Mouse (Mus musculus): ENCODE results near the gene Copz2. TPM values are rescaled to one million over a fixed set of nuclear protein-coding genes. Genes with fewer than 3 reads are reported as not detected.
"Not testable (repeated sequence)": the region's sequence is repeated elsewhere in the genome, so short reads cannot be mapped to it uniquely, and the experiment has no call there.

The Copz2 gene
- 36.2 and 37.4 TPM in 2 replicates for polyA plus RNA-seq (2016; fragmentation: Nextera tagmentation; extraction: Ambion mirVana)

DNA sequence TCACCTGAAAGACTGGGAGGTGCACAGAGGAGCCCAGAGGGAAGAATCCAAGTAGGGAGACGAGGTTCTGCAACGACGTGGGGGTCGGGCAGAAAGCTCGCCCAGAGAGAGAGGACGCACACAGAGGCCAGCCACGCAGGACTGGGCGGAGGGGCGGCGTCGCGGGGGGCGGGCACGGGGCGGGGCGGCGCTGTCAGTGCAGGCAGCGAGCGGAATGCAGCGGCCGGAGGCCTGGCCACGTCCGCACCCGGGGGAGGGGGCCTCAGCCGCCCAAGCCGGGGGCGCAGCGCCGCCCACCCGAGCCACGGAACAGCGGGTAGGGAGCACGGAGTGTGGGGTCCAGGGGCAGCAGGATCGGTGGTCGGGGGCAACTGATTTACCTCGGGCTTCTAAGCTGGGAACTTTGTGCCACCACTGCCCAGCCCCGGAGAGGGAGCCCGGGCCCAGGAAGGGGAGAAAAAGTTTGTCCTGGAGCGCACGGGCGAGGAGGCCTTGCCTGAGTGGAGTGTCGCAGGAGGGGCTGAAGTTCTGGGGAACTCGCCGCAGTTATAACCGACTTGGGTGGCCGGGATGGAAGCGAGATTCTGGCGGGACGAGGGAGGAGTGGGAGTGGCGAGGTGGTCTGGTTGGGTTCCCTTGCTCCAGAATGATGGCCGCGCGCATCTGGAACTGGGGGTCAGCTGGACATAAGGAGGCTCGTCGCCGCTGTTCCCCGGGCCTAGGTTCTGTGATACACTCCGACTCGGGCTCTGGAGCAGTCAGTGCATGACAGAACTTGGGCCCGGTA, at the start of gene Copz2:
TSS of gene Copz2 (plus strand) at position 190 of the 787 bp plus-strand sequence.
- H3K27me3 ChIP-seq (replicated peaks; ENCODE audit: low read depth, poor library complexity, severe bottlenecking) = peaks cover 13% of the 10 kb centered on the region
- peak; percentile 83 for DNase-seq (ENCODE audit: low spot score)
- WGBS = 1% methylated on average over 60 of the region's 60 CpGs
- peaks cover 29% of the 10 kb centered on the region for H3K4me1 ChIP-seq
- no peaks in the 10 kb centered on the region for H3K36me3 ChIP-seq (replicated peaks)
- no peaks in the 10 kb centered on the region for H3K9me3 ChIP-seq
- H3K4me3 ChIP-seq = peak within 1 kb of the TSS; percentile 87
- peak within 1 kb of the TSS; percentile 82 for H3K27ac ChIP-seq (replicated peaks)

DNA sequence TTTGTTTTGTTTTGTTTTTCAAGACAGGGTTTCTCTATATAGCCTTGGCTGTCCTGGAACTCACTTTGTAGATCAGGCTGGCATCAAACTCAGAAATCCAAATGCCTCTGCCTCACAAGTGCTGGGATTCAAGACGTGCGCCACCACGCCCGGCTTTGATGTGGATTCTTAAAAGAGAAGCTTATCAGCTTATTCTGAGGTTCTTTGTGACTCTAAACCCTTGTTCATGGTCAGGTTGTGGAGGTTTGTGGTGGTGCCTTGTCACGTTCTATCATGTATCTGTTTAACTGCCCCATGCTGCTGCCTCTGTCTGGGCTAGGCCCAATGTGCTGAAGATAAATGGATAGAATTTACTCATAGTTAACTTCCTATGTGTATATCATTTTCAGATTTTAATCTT, 44.1 kb upstream of the Copz2 start:
- Histone ChIP-seq H3K9me3 (no peaks in the 10 kb centered on the region), H3K4me3 (no peak overlapping the region), H3K36me3 (replicated peaks) (peaks cover 98% of the 10 kb centered on the region), H3K27ac (replicated peaks) (no peak overlapping the region), H3K4me1 (no peaks in the 10 kb centered on the region), H3K27me3 (replicated peaks; ENCODE audit: low read depth, poor library complexity, severe bottlenecking) (no peaks in the 10 kb centered on the region)
- no peak for DNase-seq (ENCODE audit: low spot score)
- 95% methylated on average over 5 of the region's 5 CpGs for WGBS

GRCm38 (mm10) chr11:96808066-96808465, 41.6 kb upstream of the Copz2 start:
- Histone ChIP-seq H3K27ac (replicated peaks) (no peak overlapping the region), H3K36me3 (replicated peaks) (peaks cover 99% of the 10 kb centered on the region), H3K9me3 (no peaks in the 10 kb centered on the region), H3K4me3 (no peak overlapping the region), H3K27me3 (replicated peaks; ENCODE audit: low read depth, poor library complexity, severe bottlenecking) (no peaks in the 10 kb centered on the region), H3K4me1 (no peaks in the 10 kb centered on the region)
- WGBS = 77% methylated on average over 1 of the region's 1 CpGs
- DNase-seq (ENCODE audit: low spot score) = no peak

GRCm38 (mm10) chr11:96809562-96810235, 40.0 kb upstream of the Copz2 start:
- no peak overlapping the region for H3K4me3 ChIP-seq
- 92% methylated on average over 6 of the region's 6 CpGs for WGBS
- no peaks in the 10 kb centered on the region for H3K27me3 ChIP-seq (replicated peaks; ENCODE audit: low read depth, poor library complexity, severe bottlenecking)
- H3K4me1 ChIP-seq = no peaks in the 10 kb centered on the region
- no peak overlapping the region for H3K27ac ChIP-seq (replicated peaks)
- H3K9me3 ChIP-seq = no peaks in the 10 kb centered on the region
- DNase-seq (ENCODE audit: low spot score) = no peak
- peaks cover 98% of the 10 kb centered on the region for H3K36me3 ChIP-seq (replicated peaks)

DNA sequence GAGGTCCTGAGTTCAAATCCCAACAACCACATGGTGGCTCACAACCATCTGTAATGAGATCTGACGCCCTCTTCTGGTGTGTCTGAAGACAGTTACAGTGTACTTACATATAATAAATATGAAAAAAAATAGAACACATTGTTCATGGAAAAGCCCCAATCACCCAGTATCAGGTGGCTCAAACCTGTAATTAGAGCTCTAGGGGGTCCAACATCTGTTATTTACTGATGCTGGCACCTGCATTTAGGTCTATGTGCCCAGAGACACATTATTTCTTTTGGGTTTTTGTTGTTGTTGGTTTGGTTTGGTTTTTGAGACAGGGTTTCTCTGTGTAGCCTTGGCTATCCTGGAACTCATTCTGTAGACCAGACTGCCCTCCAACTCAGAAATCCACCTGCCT, 38.5 kb upstream of the Copz2 start:
- H3K27ac ChIP-seq (replicated peaks); H3K4me3 ChIP-seq; H3K9me3 ChIP-seq; DNase-seq (ENCODE audit: low spot score); H3K4me1 ChIP-seq; H3K27me3 ChIP-seq (replicated peaks; ENCODE audit: low read depth, poor library complexity, severe bottlenecking): not testable (repeated sequence)
- H3K36me3 ChIP-seq (replicated peaks) = peaks cover 98% of the 10 kb centered on the region
- 90% methylated on average over 1 of the region's 1 CpGs for WGBS

DNA sequence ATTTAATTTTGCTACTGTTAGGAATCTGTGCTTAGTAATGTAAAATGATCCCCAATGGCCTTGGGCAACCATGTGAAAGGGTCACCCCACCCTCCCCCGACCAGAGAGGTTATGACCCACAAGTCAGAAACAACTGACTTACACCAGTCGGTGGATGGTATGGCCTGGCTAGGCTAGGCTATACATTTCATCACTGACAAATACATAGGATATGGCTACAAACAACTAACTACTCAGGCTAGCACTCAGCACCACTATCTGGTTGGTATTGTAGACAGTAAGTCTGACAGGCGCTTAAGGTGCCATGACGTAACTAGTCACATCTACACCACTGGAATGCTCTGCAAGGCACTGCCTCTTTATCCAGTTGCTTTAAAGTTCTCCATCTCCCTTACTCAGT, 36.2 kb upstream of the Copz2 start:
- H3K36me3 ChIP-seq (replicated peaks) = peaks cover 98% of the 10 kb centered on the region
- no peak overlapping the region for H3K27ac ChIP-seq (replicated peaks)
- H3K27me3 ChIP-seq (replicated peaks; ENCODE audit: low read depth, poor library complexity, severe bottlenecking) = no peaks in the 10 kb centered on the region
- 75% methylated on average over 4 of the region's 4 CpGs for WGBS
- no peaks in the 10 kb centered on the region for H3K4me1 ChIP-seq
- H3K4me3 ChIP-seq = no peak overlapping the region
- no peak for DNase-seq (ENCODE audit: low spot score)
- no peaks in the 10 kb centered on the region for H3K9me3 ChIP-seq

DNA sequence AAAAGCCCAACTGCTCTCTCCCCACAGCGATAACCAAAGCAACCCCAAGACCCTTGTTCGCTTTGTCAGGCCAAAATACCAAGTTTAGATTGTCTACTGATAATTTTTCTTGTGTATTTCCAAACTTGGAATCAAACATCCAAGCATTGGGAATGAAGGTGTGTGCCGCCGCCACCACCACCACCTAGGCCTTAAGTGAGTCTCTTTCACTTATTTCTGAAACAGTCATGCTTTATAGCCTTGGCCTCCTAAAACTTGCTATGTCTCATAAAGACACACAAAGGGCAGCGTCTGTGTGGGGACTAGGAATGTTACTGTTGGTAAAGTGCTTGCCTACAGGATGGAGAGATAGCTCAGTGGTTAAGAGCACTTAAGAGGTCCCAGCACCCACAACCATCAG, 35.8 kb upstream of the Copz2 start:
- Histone ChIP-seq H3K36me3 (replicated peaks) (peaks cover 98% of the 10 kb centered on the region), H3K4me3 (no peak overlapping the region), H3K9me3 (no peaks in the 10 kb centered on the region), H3K27ac (replicated peaks) (no peak overlapping the region), H3K4me1 (no peaks in the 10 kb centered on the region), H3K27me3 (replicated peaks; ENCODE audit: low read depth, poor library complexity, severe bottlenecking) (no peaks in the 10 kb centered on the region)
- DNase-seq (ENCODE audit: low spot score) = no peak
- WGBS = 92% methylated on average over 5 of the region's 5 CpGs

GRCm38 (mm10) chr11:96814443-96814842, 35.2 kb upstream of the Copz2 start:
- WGBS = 86% methylated on average over 2 of the region's 2 CpGs
- no peaks in the 10 kb centered on the region for H3K27me3 ChIP-seq (replicated peaks; ENCODE audit: low read depth, poor library complexity, severe bottlenecking)
- no peak for DNase-seq (ENCODE audit: low spot score)
- peaks cover 98% of the 10 kb centered on the region for H3K36me3 ChIP-seq (replicated peaks)
- no peaks in the 10 kb centered on the region for H3K9me3 ChIP-seq
- H3K27ac ChIP-seq (replicated peaks) = no peak overlapping the region
- H3K4me3 ChIP-seq = no peak overlapping the region
- H3K4me1 ChIP-seq = no peaks in the 10 kb centered on the region

DNA sequence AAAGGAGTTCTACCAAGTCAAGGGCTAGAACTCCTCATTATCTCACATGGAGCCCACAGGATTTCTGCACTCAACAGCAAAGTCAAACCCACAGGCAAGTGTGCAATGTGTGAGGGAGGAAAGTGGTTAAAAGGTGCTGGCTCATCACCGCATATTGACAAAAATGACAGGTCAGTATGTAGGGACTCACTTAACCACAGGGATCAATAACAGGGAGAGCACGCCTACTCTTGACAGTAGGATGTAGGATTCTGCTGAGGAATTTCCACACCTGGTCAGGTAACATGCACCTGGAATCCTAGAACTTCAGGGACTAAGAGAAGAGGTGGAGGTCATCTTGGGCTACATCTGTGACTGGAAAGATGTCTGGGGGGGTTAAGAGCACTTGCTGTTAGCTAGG, 33.8 kb upstream of the Copz2 start:
- WGBS = 94% methylated on average over 2 of the region's 2 CpGs
- H3K4me1 ChIP-seq = no peaks in the 10 kb centered on the region
- no peaks in the 10 kb centered on the region for H3K27me3 ChIP-seq (replicated peaks; ENCODE audit: low read depth, poor library complexity, severe bottlenecking)
- peaks cover 98% of the 10 kb centered on the region for H3K36me3 ChIP-seq (replicated peaks)
- no peak for DNase-seq (ENCODE audit: low spot score)
- no peak overlapping the region for H3K4me3 ChIP-seq
- no peak overlapping the region for H3K27ac ChIP-seq (replicated peaks)
- H3K9me3 ChIP-seq = no peaks in the 10 kb centered on the region

GRCm38 (mm10) chr11:96816494-96816893, 33.2 kb upstream of the Copz2 start:
- no peak for DNase-seq (ENCODE audit: low spot score)
- H3K9me3 ChIP-seq = no peaks in the 10 kb centered on the region
- no peaks in the 10 kb centered on the region for H3K27me3 ChIP-seq (replicated peaks; ENCODE audit: low read depth, poor library complexity, severe bottlenecking)
- peaks cover 98% of the 10 kb centered on the region for H3K36me3 ChIP-seq (replicated peaks)
- WGBS = 93% methylated on average over 1 of the region's 1 CpGs
- no peak overlapping the region for H3K4me3 ChIP-seq
- H3K4me1 ChIP-seq = no peaks in the 10 kb centered on the region
- H3K27ac ChIP-seq (replicated peaks) = no peak overlapping the region

DNA sequence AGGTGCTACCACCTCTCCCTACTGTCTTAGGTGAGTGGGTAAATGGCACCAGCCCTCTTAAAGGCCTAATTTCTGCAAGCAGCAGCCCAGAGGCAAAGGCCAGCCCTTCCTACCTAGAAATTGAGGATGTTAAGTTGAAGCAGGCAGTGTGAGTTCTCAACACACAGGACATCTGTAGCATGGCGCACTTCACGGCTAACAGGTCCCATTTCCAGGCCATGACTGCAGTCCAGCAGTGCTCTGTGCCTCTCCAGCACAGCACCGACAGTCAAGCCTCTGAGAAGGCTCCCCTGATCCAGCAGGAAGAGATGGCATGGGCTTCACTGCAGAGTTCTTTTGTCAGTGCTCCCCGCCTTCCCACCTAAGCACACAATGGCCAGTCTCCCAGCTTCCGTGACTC, 32.7 kb upstream of the Copz2 start:
- H3K27ac ChIP-seq (replicated peaks) = no peak overlapping the region
- no peaks in the 10 kb centered on the region for H3K4me1 ChIP-seq
- DNase-seq (ENCODE audit: low spot score) = no peak
- WGBS = 86% methylated on average over 5 of the region's 5 CpGs
- no peak overlapping the region for H3K4me3 ChIP-seq
- no peaks in the 10 kb centered on the region for H3K27me3 ChIP-seq (replicated peaks; ENCODE audit: low read depth, poor library complexity, severe bottlenecking)
- H3K9me3 ChIP-seq = no peaks in the 10 kb centered on the region
- H3K36me3 ChIP-seq (replicated peaks) = peaks cover 98% of the 10 kb centered on the region

DNA sequence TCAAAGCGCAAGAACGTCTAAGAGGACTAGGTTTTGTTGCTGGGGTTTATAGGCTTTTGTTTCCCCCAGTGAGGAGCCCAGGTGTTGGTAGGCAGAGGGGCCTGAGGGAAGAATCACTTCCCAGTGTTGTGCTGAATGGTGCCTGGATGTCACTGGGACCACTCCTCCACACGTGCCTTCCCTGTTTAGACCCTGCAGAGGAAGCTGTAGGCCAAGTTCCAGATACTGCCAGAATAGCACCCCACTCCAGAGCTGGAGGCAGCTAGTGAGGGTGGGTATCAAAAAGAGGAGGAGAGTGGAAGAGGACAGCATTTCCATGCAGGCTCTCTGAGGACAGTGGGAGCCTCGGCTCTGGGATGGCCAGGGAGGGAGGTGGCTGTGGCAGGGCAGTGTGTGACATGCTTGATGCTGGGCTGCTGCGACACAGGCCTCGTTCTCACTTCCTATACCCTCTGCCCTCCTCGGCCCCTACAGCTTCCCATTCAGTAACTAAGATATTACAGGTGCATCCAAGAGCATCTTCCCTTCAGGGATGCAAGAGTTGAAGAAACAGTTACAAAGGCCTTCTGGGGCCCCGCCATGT, 31.5 kb upstream of the Copz2 start:
- no peaks in the 10 kb centered on the region for H3K27me3 ChIP-seq (replicated peaks; ENCODE audit: low read depth, poor library complexity, severe bottlenecking)
- H3K36me3 ChIP-seq (replicated peaks) = peaks cover 98% of the 10 kb centered on the region
- H3K4me3 ChIP-seq = no peak overlapping the region
- H3K27ac ChIP-seq (replicated peaks) = no peak overlapping the region
- no peaks in the 10 kb centered on the region for H3K9me3 ChIP-seq
- DNase-seq (ENCODE audit: low spot score) = no peak
- peaks cover 7% of the 10 kb centered on the region for H3K4me1 ChIP-seq
- 88% methylated on average over 8 of the region's 8 CpGs for WGBS

DNA sequence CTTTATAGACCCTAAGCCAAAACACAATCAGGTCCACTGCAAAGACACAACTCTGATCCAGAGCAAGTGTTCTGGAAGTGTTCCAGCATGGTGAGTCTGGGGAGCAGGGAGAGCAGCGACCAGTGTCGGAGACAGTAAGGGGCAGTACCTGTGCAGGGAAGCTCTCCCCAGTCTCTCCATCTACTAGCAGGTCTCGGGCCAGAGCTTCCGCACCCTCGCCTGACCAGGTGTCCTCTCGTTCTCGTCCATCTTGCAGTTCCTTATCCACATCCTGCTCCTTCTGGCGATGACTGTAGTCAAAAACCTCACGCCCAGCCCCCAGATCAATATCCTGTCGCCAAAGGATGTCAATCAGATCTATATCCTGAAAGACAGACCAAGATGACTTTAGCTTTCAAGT, 27.7 kb upstream of the Copz2 start:
- Histone ChIP-seq H3K4me1 (peaks cover 44% of the 10 kb centered on the region), H3K4me3 (no peak overlapping the region), H3K9me3 (no peaks in the 10 kb centered on the region), H3K36me3 (replicated peaks) (peaks cover 89% of the 10 kb centered on the region), H3K27me3 (replicated peaks; ENCODE audit: low read depth, poor library complexity, severe bottlenecking) (no peaks in the 10 kb centered on the region), H3K27ac (replicated peaks) (no peak overlapping the region)
- DNase-seq (ENCODE audit: low spot score) = no peak
- WGBS = 95% methylated on average over 10 of the region's 10 CpGs

Measured in embryonic facial prominence, embryonic 10.5 days (tissue).